Mouse (Mus musculus): Measurements from ENCODE around the gene Chn2. TPM values are rescaled to one million over a fixed set of nuclear protein-coding genes. Genes with fewer than 3 reads are reported as not detected.

The Chn2 gene
- polyA plus RNA-seq (2015; fragmentation: Nextera tagmentation; extraction: Ambion mirVana): 17.1 and 17.3 TPM in 2 replicates

GRCm38 (mm10) chr6:54039357-54039804, at the start of gene Chn2:
TSS of gene Chn2 (plus strand) at chr6:54039554.
- Histone ChIP-seq H3K27me3 (ENCODE audit: insufficient read depth, low read length) (peaks cover 30% of the 10 kb centered on the region), H3K4me1 (ENCODE audit: insufficient read depth, low read length) (peaks cover 42% of the 10 kb centered on the region), H3K4me3 (ENCODE audit: low read length) (peak within 1 kb of the TSS; percentile 63), H3K4me2 (replicated peaks; ENCODE audit: low read depth, low read length) (peak within 1 kb of the TSS; percentile 87), H3K36me3 (ENCODE audit: insufficient read depth, low read length) (no peaks in the 10 kb centered on the region), H3K9me3 (ENCODE audit: low read length) (no peaks in the 10 kb centered on the region), H3K27ac (ENCODE audit: low read length) (peak within 1 kb of the TSS; percentile 75), H3K9ac (replicated peaks; ENCODE audit: low read length) (peak within 1 kb of the TSS; percentile 79)
- peak; percentile 78 for ATAC-seq (ENCODE audit: low FRiP score, low TSS enrichment)
- WGBS: under 1% methylated on average over 38 of the region's 43 CpGs

DNA sequence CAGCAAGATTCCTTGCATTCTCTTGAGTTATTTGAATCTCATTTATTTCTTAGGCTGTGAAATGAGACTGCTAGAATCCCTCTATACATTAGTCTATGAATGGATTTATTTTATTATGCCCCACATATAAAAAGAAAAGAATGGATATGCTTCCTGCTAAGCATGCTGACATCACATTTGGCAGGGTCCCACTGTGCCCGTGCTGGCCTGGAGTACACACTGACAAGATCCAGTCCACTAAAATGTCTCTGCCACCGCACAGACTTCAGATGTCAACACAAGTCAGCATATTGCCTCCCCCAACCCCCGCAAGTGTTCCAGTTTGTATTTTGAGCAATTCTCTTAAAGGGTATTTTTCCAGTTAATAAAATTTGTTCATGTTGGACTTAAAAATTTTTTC, 47.0 kb upstream of the Chn2 start:
- Histone ChIP-seq H3K27ac (ENCODE audit: low read length) (no peak overlapping the region), H3K4me2 (replicated peaks; ENCODE audit: low read depth, low read length) (no peak overlapping the region), H3K4me3 (ENCODE audit: low read length) (no peak overlapping the region), H3K9ac (replicated peaks; ENCODE audit: low read length) (no peak overlapping the region), H3K4me1 (ENCODE audit: insufficient read depth, low read length) (no peaks in the 10 kb centered on the region), H3K27me3 (ENCODE audit: insufficient read depth, low read length) (peaks cover 7% of the 10 kb centered on the region; the same call in 1 of the 2 replicates), H3K9me3 (ENCODE audit: low read length) (peaks cover 9% of the 10 kb centered on the region; the same call in 1 of the 2 replicates), H3K36me3 (ENCODE audit: insufficient read depth, low read length) (no peaks in the 10 kb centered on the region)
- ATAC-seq (ENCODE audit: low FRiP score, low TSS enrichment): no peak
- WGBS: 86% methylated on average over 3 of the region's 3 CpGs

- no peaks in the 10 kb centered on the region for H3K36me3 ChIP-seq (ENCODE audit: insufficient read depth, low read length)
- H3K4me2 ChIP-seq (replicated peaks; ENCODE audit: low read depth, low read length): no peak overlapping the region
- no peak overlapping the region for H3K9ac ChIP-seq (replicated peaks; ENCODE audit: low read length)
- 18% methylated on average over 4 of the region's 4 CpGs for WGBS
- no peaks in the 10 kb centered on the region for H3K27me3 ChIP-seq (ENCODE audit: insufficient read depth, low read length)
- H3K27ac ChIP-seq (ENCODE audit: low read length): no peak overlapping the region
- H3K9me3 ChIP-seq (ENCODE audit: low read length): peaks cover 9% of the 10 kb centered on the region; the same call in 1 of the 2 replicates
- no peak for ATAC-seq (ENCODE audit: low FRiP score, low TSS enrichment)
- no peaks in the 10 kb centered on the region for H3K4me1 ChIP-seq (ENCODE audit: insufficient read depth, low read length)
- no peak overlapping the region for H3K4me3 ChIP-seq (ENCODE audit: low read length)
Measured at GRCm38 (mm10) chr6:53995519-53995918, 43.8 kb upstream of the Chn2 start.

- Histone ChIP-seq H3K27me3 (ENCODE audit: insufficient read depth, low read length) (no peaks in the 10 kb centered on the region), H3K4me3 (ENCODE audit: low read length) (no peak overlapping the region), H3K36me3 (ENCODE audit: insufficient read depth, low read length) (no peaks in the 10 kb centered on the region), H3K4me2 (replicated peaks; ENCODE audit: low read depth, low read length) (no peak overlapping the region), H3K4me1 (ENCODE audit: insufficient read depth, low read length) (no peaks in the 10 kb centered on the region), H3K27ac (ENCODE audit: low read length) (no peak overlapping the region), H3K9me3 (ENCODE audit: low read length) (peaks cover 9% of the 10 kb centered on the region), H3K9ac (replicated peaks; ENCODE audit: low read length) (no peak overlapping the region)
- no peak for ATAC-seq (ENCODE audit: low FRiP score, low TSS enrichment)
- 90% methylated on average over 3 of the region's 3 CpGs for WGBS
Measured at GRCm38 (mm10) chr6:53996226-53996955, 43.0 kb upstream of the Chn2 start.

DNA sequence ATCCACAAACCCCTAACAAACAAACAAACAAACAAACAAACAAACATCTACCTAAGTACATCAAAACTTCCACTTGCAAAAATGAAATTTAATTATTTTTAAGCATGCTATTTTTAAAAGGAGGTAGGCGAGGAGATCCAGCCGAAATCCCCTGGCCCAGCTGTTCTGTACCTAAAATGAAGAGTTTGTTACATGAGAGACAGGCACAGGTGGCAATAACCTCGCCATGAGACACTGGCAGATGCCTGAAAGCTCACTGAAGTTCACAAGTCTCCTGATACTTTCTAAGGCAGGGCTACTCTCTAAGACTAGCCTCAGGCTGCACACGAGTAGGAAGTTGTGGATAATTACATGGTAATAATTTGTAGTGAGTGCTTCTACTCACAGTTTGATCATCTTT, 34.1 kb upstream of the Chn2 start:
- no peaks in the 10 kb centered on the region for H3K27me3 ChIP-seq (ENCODE audit: insufficient read depth, low read length)
- H3K9me3 ChIP-seq (ENCODE audit: low read length): no peaks in the 10 kb centered on the region; the same call in 1 of the 2 replicates
- no peaks in the 10 kb centered on the region for H3K36me3 ChIP-seq (ENCODE audit: insufficient read depth, low read length)
- WGBS: 87% methylated on average over 4 of the region's 4 CpGs
- peaks cover 3% of the 10 kb centered on the region; the same call in 1 of the 2 replicates for H3K4me1 ChIP-seq (ENCODE audit: insufficient read depth, low read length)
- no peak overlapping the region for H3K9ac ChIP-seq (replicated peaks; ENCODE audit: low read length)
- no peak overlapping the region for H3K4me3 ChIP-seq (ENCODE audit: low read length)
- H3K4me2 ChIP-seq (replicated peaks; ENCODE audit: low read depth, low read length): no peak overlapping the region
- H3K27ac ChIP-seq (ENCODE audit: low read length): no peak overlapping the region
- ATAC-seq (ENCODE audit: low FRiP score, low TSS enrichment): no peak

- no peak overlapping the region for H3K4me3 ChIP-seq (ENCODE audit: low read length)
- H3K4me1 ChIP-seq (ENCODE audit: insufficient read depth, low read length): peaks cover 3% of the 10 kb centered on the region; the same call in 1 of the 2 replicates
- H3K27me3 ChIP-seq (ENCODE audit: insufficient read depth, low read length): no peaks in the 10 kb centered on the region
- H3K36me3 ChIP-seq (ENCODE audit: insufficient read depth, low read length): no peaks in the 10 kb centered on the region
- H3K27ac ChIP-seq (ENCODE audit: low read length): no peak overlapping the region
- ATAC-seq (ENCODE audit: low FRiP score, low TSS enrichment): no peak
- no peaks in the 10 kb centered on the region for H3K9me3 ChIP-seq (ENCODE audit: low read length)
- no peak overlapping the region for H3K4me2 ChIP-seq (replicated peaks; ENCODE audit: low read depth, low read length)
- H3K9ac ChIP-seq (replicated peaks; ENCODE audit: low read length): no peak overlapping the region
- WGBS: 86% methylated on average over 16 of the region's 16 CpGs
Measured at GRCm38 (mm10) chr6:54008448-54009120, 30.8 kb upstream of the Chn2 start.

DNA sequence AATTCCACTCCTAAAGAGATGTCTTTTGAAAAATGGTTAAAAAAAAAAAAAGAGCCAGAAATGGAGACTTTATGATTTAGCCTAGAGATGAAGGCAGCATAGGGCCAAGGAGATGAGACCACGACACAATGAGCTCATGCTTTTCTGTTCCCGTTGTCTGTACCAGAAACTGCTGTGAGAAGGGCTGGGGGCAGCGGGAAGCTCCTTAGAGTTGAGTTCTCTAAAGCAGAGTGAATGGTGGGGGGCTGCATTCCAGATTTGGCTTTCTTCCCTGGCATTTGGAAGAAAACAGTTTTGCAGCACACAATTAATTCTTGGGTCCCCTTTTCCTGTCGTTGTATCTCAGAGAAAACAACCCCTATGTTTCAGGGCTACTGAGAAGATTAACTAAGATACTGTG, 30.1 kb upstream of the Chn2 start:
- H3K27me3 ChIP-seq (ENCODE audit: insufficient read depth, low read length): no peaks in the 10 kb centered on the region
- no peak overlapping the region for H3K4me2 ChIP-seq (replicated peaks; ENCODE audit: low read depth, low read length)
- no peaks in the 10 kb centered on the region for H3K9me3 ChIP-seq (ENCODE audit: low read length)
- WGBS: 61% methylated on average over 4 of the region's 4 CpGs
- ATAC-seq (ENCODE audit: low FRiP score, low TSS enrichment): no peak
- H3K4me3 ChIP-seq (ENCODE audit: low read length): no peak overlapping the region
- H3K9ac ChIP-seq (replicated peaks; ENCODE audit: low read length): no peak overlapping the region
- H3K4me1 ChIP-seq (ENCODE audit: insufficient read depth, low read length): peaks cover 3% of the 10 kb centered on the region; the same call in 1 of the 2 replicates
- no peak overlapping the region for H3K27ac ChIP-seq (ENCODE audit: low read length)
- no peaks in the 10 kb centered on the region for H3K36me3 ChIP-seq (ENCODE audit: insufficient read depth, low read length)

DNA sequence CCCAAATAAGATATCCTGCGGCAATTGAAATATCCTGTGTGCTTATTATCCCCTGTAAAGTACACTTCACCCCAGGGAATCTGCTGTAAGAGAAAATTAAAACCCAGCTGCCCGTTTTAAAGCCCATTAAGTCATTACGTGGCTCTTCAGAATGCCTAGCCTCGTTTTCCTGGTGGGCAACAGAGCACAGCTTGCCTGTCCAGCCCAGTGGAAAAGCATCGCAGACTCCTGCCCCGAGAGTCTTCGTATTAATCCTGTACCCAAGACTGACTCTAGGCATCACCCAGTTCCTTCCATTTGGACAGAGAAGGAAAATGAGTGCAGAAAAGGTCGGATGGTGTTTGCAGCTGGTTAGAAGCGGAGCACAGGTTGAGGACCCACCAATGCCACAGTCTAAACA, 29.0 kb upstream of the Chn2 start:
- H3K4me1 ChIP-seq (ENCODE audit: insufficient read depth, low read length): peaks cover 3% of the 10 kb centered on the region; the same call in 1 of the 2 replicates
- H3K9ac ChIP-seq (replicated peaks; ENCODE audit: low read length): no peak overlapping the region
- 42% methylated on average over 9 of the region's 9 CpGs for WGBS
- no peaks in the 10 kb centered on the region for H3K27me3 ChIP-seq (ENCODE audit: insufficient read depth, low read length)
- no peaks in the 10 kb centered on the region for H3K36me3 ChIP-seq (ENCODE audit: insufficient read depth, low read length)
- no peaks in the 10 kb centered on the region for H3K9me3 ChIP-seq (ENCODE audit: low read length)
- no peak for ATAC-seq (ENCODE audit: low FRiP score, low TSS enrichment)
- no peak overlapping the region for H3K27ac ChIP-seq (ENCODE audit: low read length)
- no peak overlapping the region for H3K4me2 ChIP-seq (replicated peaks; ENCODE audit: low read depth, low read length)
- H3K4me3 ChIP-seq (ENCODE audit: low read length): no peak overlapping the region

DNA sequence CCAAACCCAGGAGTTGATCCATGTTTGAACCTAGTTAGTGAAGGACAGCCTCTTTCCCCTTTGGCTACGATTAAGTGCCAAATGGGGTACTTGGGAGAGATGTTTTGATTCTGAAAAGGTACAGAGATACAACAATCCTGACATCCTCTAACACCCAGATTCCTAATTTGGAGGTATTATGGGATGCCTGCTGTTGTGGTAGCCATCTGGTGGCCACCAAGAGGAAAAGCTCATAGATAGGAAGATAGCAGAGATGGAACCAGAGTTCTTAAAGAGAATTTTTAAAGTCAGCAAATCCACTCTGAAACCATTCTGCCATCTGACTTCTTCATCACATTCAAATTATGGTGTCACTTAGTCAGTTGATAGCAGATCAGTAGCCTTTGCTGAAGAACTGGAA, 27.2 kb upstream of the Chn2 start:
- H3K4me3 ChIP-seq (ENCODE audit: low read length): no peak overlapping the region
- no peaks in the 10 kb centered on the region for H3K27me3 ChIP-seq (ENCODE audit: insufficient read depth, low read length)
- no peaks in the 10 kb centered on the region for H3K9me3 ChIP-seq (ENCODE audit: low read length)
- WGBS: 96% methylated on average over 1 of the region's 1 CpGs
- peaks cover 3% of the 10 kb centered on the region; the same call in 1 of the 2 replicates for H3K4me1 ChIP-seq (ENCODE audit: insufficient read depth, low read length)
- ATAC-seq (ENCODE audit: low FRiP score, low TSS enrichment): no peak
- H3K36me3 ChIP-seq (ENCODE audit: insufficient read depth, low read length): no peaks in the 10 kb centered on the region
- no peak overlapping the region for H3K4me2 ChIP-seq (replicated peaks; ENCODE audit: low read depth, low read length)
- H3K27ac ChIP-seq (ENCODE audit: low read length): no peak overlapping the region
- H3K9ac ChIP-seq (replicated peaks; ENCODE audit: low read length): no peak overlapping the region

- H3K27ac ChIP-seq (ENCODE audit: low read length): no peak overlapping the region
Measured at GRCm38 (mm10) chr6:54018038-54018437, 21.3 kb upstream of the Chn2 start.

More at GRCm38 (mm10) chr6:54018038-54018437, 21.3 kb upstream of the Chn2 start:
- WGBS: 17% methylated on average over 2 of the region's 2 CpGs
- Histone ChIP-seq H3K27me3 (ENCODE audit: insufficient read depth, low read length) (no peaks in the 10 kb centered on the region), H3K36me3 (ENCODE audit: insufficient read depth, low read length) (no peaks in the 10 kb centered on the region), H3K4me1 (ENCODE audit: insufficient read depth, low read length) (peaks cover 9% of the 10 kb centered on the region), H3K4me2 (replicated peaks; ENCODE audit: low read depth, low read length) (no peak overlapping the region), H3K4me3 (ENCODE audit: low read length) (no peak overlapping the region), H3K9ac (replicated peaks; ENCODE audit: low read length) (no peak overlapping the region), H3K9me3 (ENCODE audit: low read length) (no peaks in the 10 kb centered on the region)
- peak; percentile 60; the same call in 1 of the 2 replicates for ATAC-seq (ENCODE audit: low FRiP score, low TSS enrichment)

Measured in kidney, embryonic 16.5 days (tissue).